Mouse (Mus musculus): Measurements from ENCODE around the gene Kcnj12. TPM values are rescaled to one million over a fixed set of nuclear protein-coding genes. Genes with fewer than 3 reads are reported as not detected.

The Kcnj12 gene
- polyA plus RNA-seq, 1 experiment from 2014 or later, result 0.16 TPM

Other genes starting within 250 kb of the Kcnj12 start
- 16.0 and 17.4 TPM in 2 replicates for gene Top3a, start 245.2 kb upstream of the Kcnj12 start, polyA plus RNA-seq (2014; fragmentation: Nextera tagmentation; extraction: Ambion mirVana)
- 9.2 and 10.1 TPM in 2 replicates for gene Smcr8, start 245.0 kb upstream of the Kcnj12 start, polyA plus RNA-seq (2014; fragmentation: Nextera tagmentation; extraction: Ambion mirVana)
- 46.2 and 51.7 TPM in 2 replicates for gene Shmt1, start 210.8 kb upstream of the Kcnj12 start, polyA plus RNA-seq (2014; fragmentation: Nextera tagmentation; extraction: Ambion mirVana)
- gene Dhrs7b, start 191.9 kb upstream of the Kcnj12 start, polyA plus RNA-seq (2014; fragmentation: Nextera tagmentation; extraction: Ambion mirVana), result 25.9 and 27.2 TPM in 2 replicates
- 60.2 and 67.2 TPM in 2 replicates for gene Tmem11, start 143.3 kb upstream of the Kcnj12 start, polyA plus RNA-seq (2014; fragmentation: Nextera tagmentation; extraction: Ambion mirVana)
- gene Natd1, start 107.8 kb upstream of the Kcnj12 start, polyA plus RNA-seq (2014; fragmentation: Nextera tagmentation; extraction: Ambion mirVana), result 18.3 and 24.3 TPM in 2 replicates
- 34.2 and 37.4 TPM in 2 replicates for gene Map2k3, start 90.5 kb upstream of the Kcnj12 start, polyA plus RNA-seq (2014; fragmentation: Nextera tagmentation; extraction: Ambion mirVana)
- 1.1 and 1.4 TPM in 2 replicates for gene Tnfrsf13b, start 104.2 kb downstream of the Kcnj12 start, polyA plus RNA-seq (2014; fragmentation: Nextera tagmentation; extraction: Ambion mirVana)
- gene Usp22, start 152.5 kb downstream of the Kcnj12 start, polyA plus RNA-seq (2014; fragmentation: Nextera tagmentation; extraction: Ambion mirVana), result 284 and 292 TPM in 2 replicates
- gene Aldh3a1, start 185.0 kb downstream of the Kcnj12 start, polyA plus RNA-seq (2014; fragmentation: Nextera tagmentation; extraction: Ambion mirVana), result not detected in 2 replicates
- 26.0 and 27.2 TPM in 2 replicates for gene Aldh3a2, start 244.9 kb downstream of the Kcnj12 start, polyA plus RNA-seq (2014; fragmentation: Nextera tagmentation; extraction: Ambion mirVana)